ENCODE assay signal across 8 mouse cellular contexts in genomic region chr2:152029252-152030082, GRCm38 (mm10). TPM values are rescaled to one million over a fixed set of nuclear protein-coding genes. Genes with fewer than 3 reads are reported as not detected.
DNase-seq lines count a peak whose midpoint lies in the region; ATAC-seq lines count a peak whose summit lies in the region.

No protein-coding gene starts in this region.

- peak overlapping the region; percentile 83 for H3K4me2 ChIP-seq in hindbrain, embryonic 13.5 days

- DNase-seq in R1 (ENCODE audit: low read depth, low spot score): peak; percentile 94
- DNase-seq in cerebellum, postnatal 14 days: peak; percentile 96 to 98
- peak; percentile 53 to 75 for DNase-seq in frontal cortex, postnatal 14 days (ENCODE audit: low spot score in 2 of 2)
- peak; percentile 85 to 90 for DNase-seq in layer of hippocampus, postnatal 14 days (ENCODE audit: low spot score in 2 of 2)
- peak; percentile 87 for DNase-seq in lung, postnatal 10 days
- peak; percentile 84 for DNase-seq in ovary, postnatal 36 days (ENCODE audit: low spot score)
- DNase-seq in thymus, postnatal 14 days: peak; percentile 86

- H3K4me1 ChIP-seq in hindbrain, embryonic 13.5 days (replicated peaks): peaks cover 22% of the 10 kb centered on the region

- no peaks in the 10 kb centered on the region for H3K9me3 ChIP-seq in hindbrain, embryonic 13.5 days

- H3K27ac ChIP-seq in hindbrain, embryonic 13.5 days: peak overlapping the region; percentile 91

- peaks cover 24% of the 10 kb centered on the region for H3K27me3 ChIP-seq in hindbrain, embryonic 13.5 days

- no peaks in the 10 kb centered on the region for H3K36me3 ChIP-seq in hindbrain, embryonic 13.5 days

- peak; percentile 90 for ATAC-seq in hindbrain, embryonic 13.5 days (ENCODE audit: low FRiP score)

- peak overlapping the region; percentile 55 for H3K4me3 ChIP-seq in hindbrain, embryonic 13.5 days

- under 1% methylated on average over 54 of the region's 54 CpGs for WGBS in hindbrain, embryonic 13.5 days

- peak overlapping the region; percentile 79 for H3K9ac ChIP-seq in hindbrain, embryonic 13.5 days

RNA-seq across cellular contexts. Expression of gene Slc52a3, which starts 33.2 kb away (rescaled TPM):
- polyA plus RNA-seq in hindbrain, embryonic 13.5 days (2015; fragmentation: Nextera tagmentation; extraction: Ambion mirVana): 0.55 and 1.2 TPM in 2 replicates
- total RNA-seq in layer of hippocampus, postnatal 14 days (2021): 1 to 10 TPM; 3.2 to 3.7 TPM

RNA-seq across cellular contexts. Expression of gene Fam110a, which starts 49.4 kb away (rescaled TPM):
- polyA plus RNA-seq in hindbrain, embryonic 13.5 days (2015; fragmentation: Nextera tagmentation; extraction: Ambion mirVana): 68.1 and 71.4 TPM in 2 replicates
- total RNA-seq in layer of hippocampus, postnatal 14 days (2021): 1 to 10 TPM; 8.2 to 9.5 TPM

RNA-seq across cellular contexts. Expression of gene Scrt2, which starts 51.9 kb away (rescaled TPM):
- 24.0 and 27.8 TPM in 2 replicates for polyA plus RNA-seq in hindbrain, embryonic 13.5 days (2015; fragmentation: Nextera tagmentation; extraction: Ambion mirVana)
- total RNA-seq in layer of hippocampus, postnatal 14 days (2021): 10 to 100 TPM; 25.6 to 27.7 TPM

Comparison
In these comparisons a context has a peak if more than half of its experiments do, and no peak if none do; other contexts are left out.
1. Peak in every context shown above with its lines: DNase-seq, ATAC-seq, H3K4me3 ChIP-seq and H3K27ac ChIP-seq.